Mouse (Mus musculus) urinary bladder, postnatal 36 days (tissue): ENCODE data around the gene Hid1.
A peak's percentile ranks its signal among the peaks of the same experiment; 100 is the strongest.
"Not testable (repeated sequence)": the region's sequence is repeated elsewhere in the genome, so short reads cannot be mapped to it uniquely, and the experiment has no call there.

Experiments
- DNase-seq, 2 experiments: peaks; one replicate each; pipeline ENCODE4 v3.0.0; 2022; ENCODE audit warnings: low spot score in 2 of 2, mixed read lengths in 1 of 2

Gene Hid1

DNA sequence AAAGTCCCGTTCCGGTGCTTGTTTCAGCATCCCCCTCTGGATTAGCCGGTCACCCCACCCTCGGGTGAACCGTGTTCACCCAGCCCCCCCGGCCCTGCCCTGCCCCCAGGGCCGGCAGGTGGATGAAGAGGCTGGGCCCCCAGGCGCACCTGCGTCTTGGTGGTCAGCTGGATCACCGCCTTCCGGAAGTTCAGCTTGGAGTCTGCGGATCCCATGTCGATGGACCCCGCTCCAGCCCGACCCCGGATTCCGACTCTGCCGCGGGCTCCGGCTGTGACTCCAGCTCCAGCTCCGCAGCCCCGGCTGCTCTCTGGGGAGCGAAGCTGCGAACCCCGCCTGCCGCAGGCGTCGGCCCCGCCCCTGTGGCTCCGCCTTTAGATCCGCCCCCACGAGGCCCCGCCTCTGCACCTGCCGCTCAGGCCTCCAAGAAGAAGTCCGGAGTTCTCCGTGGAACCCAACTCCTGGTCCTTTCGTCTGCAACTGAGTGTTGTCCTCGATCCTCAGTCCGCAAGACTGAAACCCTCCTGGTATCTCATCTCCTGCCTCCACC lies at the start of gene Hid1:
TSS of gene Hid1 (minus strand) at position 362 of the 550 bp plus-strand sequence.
- DNase-seq: peak; percentile 79 to 88

GRCm38 (mm10) chr11:115409556-115409955 lies 42.0 kb upstream of the Hid1 start:
- DNase-seq: no peak

- no peak for DNase-seq
Measured at GRCm38 (mm10) chr11:115408266-115408920, 40.8 kb upstream of the Hid1 start.

GRCm38 (mm10) chr11:115406858-115407401 lies 39.4 kb upstream of the Hid1 start:
- DNase-seq: no peak

DNA sequence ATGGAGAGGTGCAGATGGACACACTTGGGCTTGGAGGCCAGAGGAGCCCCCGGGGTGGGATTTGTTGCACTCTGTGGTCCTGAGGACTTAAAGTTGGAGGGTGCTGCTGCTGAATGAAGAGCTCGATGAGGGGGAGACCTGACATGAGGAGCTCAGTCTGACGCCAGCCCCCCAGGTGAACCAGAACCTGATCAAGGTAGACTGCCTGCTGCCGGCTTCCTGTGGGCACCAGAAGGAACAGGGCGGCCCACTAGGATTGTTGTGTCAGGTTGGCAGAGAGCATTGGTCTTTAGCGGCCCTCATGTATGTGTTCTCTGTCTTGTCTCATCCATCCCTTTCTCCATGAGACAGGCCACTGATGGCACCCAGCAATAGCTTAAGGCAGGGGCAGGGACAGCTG lies 38.2 kb upstream of the Hid1 start:
- no peak for DNase-seq

DNA sequence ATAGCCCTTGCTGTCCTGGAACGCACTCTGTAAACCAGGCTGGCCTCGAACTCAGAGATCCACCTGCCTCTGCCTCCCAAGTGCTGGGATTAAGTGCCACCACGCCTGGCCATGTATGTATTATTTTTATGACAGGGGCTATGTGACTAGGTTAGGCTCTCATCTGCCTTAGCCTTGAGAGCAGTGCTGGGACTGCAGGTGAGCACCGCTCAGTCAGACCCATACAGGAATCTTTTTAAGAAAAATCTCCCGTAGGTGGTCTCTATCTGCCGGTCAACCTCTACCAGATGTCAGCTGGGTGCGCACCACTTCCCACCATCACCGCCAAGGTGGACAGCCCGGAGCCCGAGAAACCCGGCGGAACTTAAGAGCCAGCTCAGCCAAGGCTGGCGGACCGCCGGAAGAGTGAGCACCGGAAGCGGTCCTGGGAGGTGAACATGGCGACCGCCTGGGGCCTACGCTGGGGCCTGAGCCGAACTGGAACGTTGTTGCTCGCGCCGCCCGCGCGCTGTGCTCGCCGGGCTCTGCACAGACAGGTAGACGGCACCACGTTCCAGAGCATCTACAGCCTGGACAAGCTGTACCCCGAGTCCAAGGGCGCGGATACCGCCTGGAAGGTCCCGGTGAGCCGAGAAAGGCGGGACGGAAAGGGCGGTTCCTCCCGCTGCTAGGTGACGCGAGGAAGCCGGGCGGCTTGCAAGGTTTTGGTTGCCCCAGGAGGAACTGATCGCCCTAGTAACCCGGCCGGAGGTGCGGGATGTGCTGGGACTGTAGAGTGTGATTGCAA lies 36.0 kb upstream of the Hid1 start, which contains the start of gene Mrpl58:
TSS of gene Mrpl58 (plus strand) at position 415 of the 787 bp plus-strand sequence.
- peak; percentile 85 for DNase-seq

DNA sequence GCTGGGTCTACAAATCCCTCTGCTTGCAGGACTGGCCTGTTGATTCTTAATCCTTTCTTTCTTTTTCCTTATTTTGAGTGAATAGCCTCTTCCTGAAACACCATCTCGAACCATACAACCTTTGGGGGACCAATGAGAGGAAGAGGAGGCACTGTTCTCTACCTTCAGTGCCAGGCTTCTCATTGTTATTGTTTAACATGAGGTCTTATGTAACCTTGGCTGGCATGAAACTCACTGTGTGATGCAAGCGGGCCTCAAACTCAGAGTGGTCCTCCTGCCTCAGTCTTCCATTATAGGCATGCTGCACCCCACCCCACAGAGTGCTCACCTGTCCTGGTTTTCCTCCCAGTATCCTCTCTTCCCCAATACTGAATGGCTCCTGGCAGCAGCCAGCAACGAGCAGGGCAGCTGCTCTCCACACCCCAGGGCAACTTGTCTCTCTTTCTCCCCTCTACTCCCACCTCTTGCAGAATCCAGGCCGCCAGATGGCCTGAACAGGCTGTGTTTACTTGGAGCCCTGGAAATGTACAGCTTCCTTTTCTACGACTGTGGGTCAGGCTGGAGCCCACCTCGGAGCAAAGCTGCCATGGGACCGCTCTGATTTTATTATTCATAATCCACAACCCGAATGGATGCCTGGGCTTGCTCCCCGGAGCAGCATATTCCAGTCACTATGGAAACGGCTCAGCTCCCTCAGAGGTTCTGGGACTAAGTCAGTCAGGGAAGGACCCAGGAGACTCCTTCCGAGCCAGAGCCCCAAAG lies 33.3 kb upstream of the Hid1 start:
- DNase-seq: no peak

GRCm38 (mm10) chr11:115400126-115400525 lies 32.6 kb upstream of the Hid1 start:
- DNase-seq: no peak

GRCm38 (mm10) chr11:115398085-115398484 lies 30.5 kb upstream of the Hid1 start:
- DNase-seq: peak in 1 of 2 experiments; percentile 42

DNA sequence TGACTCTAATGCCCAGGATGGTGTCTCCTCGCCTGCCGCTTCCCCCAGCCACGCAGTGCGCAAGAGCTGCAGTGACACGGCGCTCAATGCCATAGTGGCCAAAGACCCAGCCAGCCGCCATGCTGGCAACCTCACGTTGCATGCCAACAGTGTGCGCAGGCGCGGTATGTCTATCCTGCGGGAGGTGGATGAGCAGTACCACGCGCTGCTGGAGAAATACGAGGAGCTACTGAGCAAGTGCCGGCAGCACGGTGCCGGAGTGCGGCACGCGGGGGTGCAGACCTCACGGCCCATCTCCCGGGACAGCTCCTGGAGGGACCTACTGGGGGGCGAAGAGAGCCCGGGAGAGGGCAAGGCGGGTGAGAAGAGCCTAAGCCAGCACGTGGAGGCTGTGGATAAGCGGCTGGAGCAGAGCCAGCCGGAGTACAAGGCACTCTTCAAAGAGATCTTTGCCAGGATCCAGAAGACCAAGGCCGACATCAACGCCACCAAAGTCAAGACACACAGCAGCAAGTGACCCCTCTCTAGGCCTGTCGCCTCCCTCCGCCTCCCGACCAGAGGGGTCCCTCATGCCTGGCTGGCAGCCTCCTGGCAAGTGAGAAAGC lies 26.3 kb upstream of the Hid1 start:
- no peak for DNase-seq

GRCm38 (mm10) chr11:115391358-115391757 lies 23.8 kb upstream of the Hid1 start:
- DNase-seq: no peak

- DNase-seq: not testable (repeated sequence)
Measured at GRCm38 (mm10) chr11:115386859-115387258, 19.3 kb upstream of the Hid1 start.

DNA sequence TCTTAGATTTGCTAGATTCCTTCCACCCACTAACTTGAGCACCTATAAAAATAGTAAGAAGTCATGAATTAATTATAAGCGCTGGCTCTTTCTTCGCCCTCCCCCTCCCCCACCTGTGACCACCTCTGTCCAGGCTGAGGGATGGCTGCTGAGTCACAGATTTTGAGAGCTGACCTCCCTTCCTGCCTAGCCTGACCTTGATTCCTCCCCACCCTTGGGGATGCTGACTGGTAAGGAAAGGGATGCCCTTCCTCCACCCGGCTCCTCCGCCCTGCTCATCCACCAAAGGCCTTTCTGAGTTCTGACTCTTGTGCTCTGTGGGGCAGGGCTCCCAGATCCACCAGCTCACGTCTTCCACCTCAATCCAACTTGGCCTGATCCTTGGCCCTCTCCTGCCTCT lies 17.0 kb upstream of the Hid1 start:
- no peak for DNase-seq

- no peak for DNase-seq
Measured at GRCm38 (mm10) chr11:115383701-115384474, 16.3 kb upstream of the Hid1 start.

DNA sequence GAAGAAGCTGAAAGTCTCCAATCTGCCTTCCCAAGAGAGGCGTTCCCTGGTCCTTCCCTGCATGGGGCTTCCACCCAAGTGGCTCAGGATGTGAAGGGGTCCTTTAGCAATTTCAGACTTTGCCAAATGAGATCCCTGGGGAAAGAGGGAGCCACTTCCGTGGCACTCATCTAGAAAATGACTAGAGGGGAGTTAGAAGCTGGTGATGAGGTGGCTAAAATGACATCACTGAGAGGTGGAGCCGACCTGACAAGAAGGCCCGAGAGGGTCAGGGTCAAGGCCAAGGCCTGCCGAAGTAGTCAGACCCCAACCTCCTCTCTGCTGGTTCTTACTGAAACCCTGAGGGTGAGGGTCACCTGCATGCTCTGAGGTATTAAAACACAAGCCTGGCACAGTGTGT lies 15.3 kb upstream of the Hid1 start:
- DNase-seq: no peak

DNA sequence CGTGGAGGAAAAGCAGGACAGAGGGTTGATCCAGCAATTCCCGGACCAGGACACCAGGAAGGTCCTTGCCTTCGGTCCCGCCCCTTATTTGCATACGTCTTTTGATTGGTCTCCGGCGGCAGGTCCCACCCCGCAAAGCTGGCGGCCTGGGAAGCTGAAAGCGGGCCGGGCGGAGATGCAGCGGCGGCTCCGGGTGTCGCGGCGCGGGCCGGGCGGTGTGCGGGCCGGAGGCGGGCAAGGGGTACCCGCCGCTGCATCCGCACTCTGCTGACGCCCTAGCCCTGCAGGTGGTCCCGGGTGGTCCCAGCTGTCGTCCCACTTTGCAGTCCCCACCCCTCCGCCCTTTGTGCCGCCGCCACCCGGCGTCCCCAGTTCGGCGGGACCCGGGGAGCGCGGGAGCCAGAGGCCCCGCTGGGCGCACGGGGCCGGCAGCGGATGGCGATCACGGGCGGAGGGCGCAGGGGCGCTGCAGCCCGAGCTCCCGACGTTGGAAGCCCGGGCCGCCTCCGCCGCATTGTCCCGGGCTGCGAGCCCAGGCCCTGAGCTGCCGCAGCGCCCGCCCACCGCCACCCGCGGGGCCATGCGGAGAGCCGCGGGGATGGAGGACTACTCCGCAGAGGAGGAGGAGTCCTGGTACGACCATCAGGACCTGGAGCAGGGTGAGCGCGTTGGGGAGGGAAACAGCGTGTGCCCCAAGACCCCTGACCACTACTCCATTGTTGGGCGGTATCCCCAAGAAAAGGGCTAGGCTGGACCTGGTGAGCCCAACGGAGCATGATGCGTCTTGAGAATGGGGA lies 14.4 kb upstream of the Hid1 start, which contains the start of gene Cdr2l:
TSS of gene Cdr2l (plus strand) at position 174 of the 797 bp plus-strand sequence.
- DNase-seq: peak; percentile 85 to 91

GRCm38 (mm10) chr11:115381276-115381675 lies 13.7 kb upstream of the Hid1 start:
- no peak for DNase-seq

- DNase-seq: no peak
Measured at GRCm38 (mm10) chr11:115377854-115378253, 10.3 kb upstream of the Hid1 start.

DNA sequence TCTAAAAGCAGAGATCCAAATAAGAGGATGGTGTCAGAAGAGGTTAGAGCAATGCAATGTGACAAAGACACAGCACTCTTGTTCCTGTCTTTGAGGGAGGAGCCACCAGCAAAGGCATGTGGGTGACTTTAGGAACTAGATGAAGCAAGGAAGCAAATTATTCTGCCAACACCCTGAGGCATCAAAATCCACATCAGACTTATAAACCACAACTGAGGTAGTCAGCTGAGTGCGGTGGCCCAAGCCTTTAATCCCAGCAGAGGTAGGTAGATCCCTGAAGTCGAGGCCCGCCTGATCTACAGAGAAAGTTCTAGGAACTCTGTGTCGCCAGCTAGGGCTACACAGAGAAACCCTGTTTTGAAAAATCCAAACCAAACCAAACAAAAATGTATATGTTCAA lies 9.7 kb upstream of the Hid1 start:
- no peak for DNase-seq

DNA sequence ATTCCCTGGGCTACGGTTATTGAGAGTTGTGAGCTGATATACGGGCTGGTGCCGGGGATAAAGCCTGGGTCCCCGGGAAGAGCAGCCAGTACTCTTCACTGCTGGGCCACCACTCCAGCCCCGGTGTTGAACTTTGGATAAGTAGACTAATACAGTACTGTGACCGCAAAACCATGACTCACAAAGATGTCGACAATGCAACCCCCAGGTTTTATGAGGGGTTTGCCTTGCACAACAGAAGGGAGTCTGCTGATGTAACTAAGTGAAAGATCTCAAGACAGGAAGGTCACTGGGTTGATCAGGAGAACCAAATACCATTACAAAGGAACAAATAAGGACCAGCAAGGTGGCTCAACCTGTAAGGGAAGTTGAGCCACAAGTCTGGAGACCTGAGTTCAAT lies 9.2 kb upstream of the Hid1 start:
- no peak for DNase-seq
